Mouse (Mus musculus) myocyte (in vitro differentiated cells): ENCODE data around the gene 2010315B03Rik. TPM values are rescaled to one million over a fixed set of nuclear protein-coding genes. Genes with fewer than 3 reads are reported as not detected.

Experiments
- H3K27me3 ChIP-seq: one replicate; pipeline ENCODE4 v1.6.1; 2011; ENCODE audit not compliant: control insufficient read depth, insufficient read depth, insufficient read length
- H3K36me3 ChIP-seq: one replicate; pipeline ENCODE4 v1.6.1; 2011; ENCODE audit not compliant: control insufficient read depth, insufficient read depth
- H3K4me2 ChIP-seq: one replicate; pipeline ENCODE4 v1.6.1; 2011; ENCODE audit warnings: low read depth, control low read depth
- H3K4me3 ChIP-seq: one replicate; pipeline ENCODE4 v1.5.1; 2011; ENCODE audit warnings: mild to moderate bottlenecking, control low read depth, moderate library complexity
- H3K79me2 ChIP-seq: one replicate; pipeline ENCODE4 v1.6.1; 2011; ENCODE audit not compliant: control insufficient read depth, insufficient read depth
- H3ac ChIP-seq: one replicate; pipeline ENCODE4 v1.6.1; 2011; ENCODE audit not compliant: control insufficient read depth, insufficient read length
- CEBPB ChIP-seq: IDR thresholded peaks from 2 replicates; pipeline ENCODE4 v1.6.1; 2011; ENCODE audit warnings: mild to moderate bottlenecking, moderate library complexity; ENCODE audit not compliant: poor library complexity, insufficient read depth, severe bottlenecking
- E2F4 ChIP-seq: IDR thresholded peaks from one replicate; pipeline ENCODE4 v1.6.1; 2011; ENCODE audit warnings: mild to moderate bottlenecking, control low read depth, moderate library complexity; ENCODE audit not compliant: insufficient read depth
- MAX ChIP-seq: IDR thresholded peaks from one replicate; pipeline ENCODE4 v1.6.1; 2011; ENCODE audit warnings: low read depth, mild to moderate bottlenecking, control low read depth
- MYOD1 ChIP-seq, 3 experiments: IDR thresholded peaks; one replicate each; pipeline ENCODE4 v1.6.1; 2011; ENCODE audit warnings: control low read depth in 2 of 3, low read depth in 2 of 3, mild to moderate bottlenecking in 2 of 3, moderate library complexity in 1 of 3; ENCODE audit not compliant: insufficient read length in 2 of 3, control insufficient read depth in 1 of 3
- MYOG ChIP-seq, 3 experiments: IDR thresholded peaks; one replicate each; pipeline ENCODE4 v1.6.1; 2011; ENCODE audit warnings: control low read depth in 2 of 3, low read depth in 2 of 3, mild to moderate bottlenecking in 2 of 3; ENCODE audit not compliant: insufficient read length in 2 of 3, control insufficient read depth in 1 of 3, insufficient read depth in 1 of 3
- POLR2A ChIP-seq: IDR thresholded peaks from one replicate; pipeline ENCODE4 v1.6.1; 2011; ENCODE audit warnings: low read depth, mild to moderate bottlenecking, control low read depth, moderate library complexity; ENCODE audit not compliant: insufficient read length
- POLR2AphosphoS2 ChIP-seq: IDR thresholded peaks from one replicate; pipeline ENCODE4 v1.6.1; 2011; ENCODE audit warnings: low read depth, control low read depth; ENCODE audit not compliant: insufficient read length
- REST ChIP-seq: IDR thresholded peaks from one replicate; pipeline ENCODE4 v1.6.1; 2011; ENCODE audit warnings: mild to moderate bottlenecking, control low read depth, moderate library complexity; ENCODE audit not compliant: insufficient read depth, insufficient read length
- SRF ChIP-seq: IDR thresholded peaks from one replicate; pipeline ENCODE4 v1.6.1; 2011; ENCODE audit warnings: low read depth; ENCODE audit not compliant: control insufficient read depth, insufficient read length
- TCF12 ChIP-seq: IDR thresholded peaks from one replicate; pipeline ENCODE4 v1.6.1; 2011; ENCODE audit warnings: mild to moderate bottlenecking, control low read depth; ENCODE audit not compliant: poor library complexity, insufficient read depth, severe bottlenecking
- TCF3 ChIP-seq: IDR thresholded peaks from one replicate; pipeline ENCODE4 v1.6.1; 2011; ENCODE audit warnings: low read depth, control low read depth; ENCODE audit not compliant: insufficient read length
- USF1 ChIP-seq: IDR thresholded peaks from one replicate; pipeline ENCODE4 v1.6.1; 2011; ENCODE audit warnings: low read depth, mild to moderate bottlenecking, control low read depth, moderate library complexity
- polyA plus RNA-seq: library from polyadenylated mRNA; unstranded; fragments of >200 nt; fragmentation: generic; extraction: Trizol; gene quantifications from one replicate; pipeline ENCODE4 v1.2.1, GENCODE M21; 2012; ENCODE audit warnings: missing spikeins

The 2010315B03Rik gene
- polyA plus RNA-seq, 1 experiment, result 2.2 TPM

DNA sequence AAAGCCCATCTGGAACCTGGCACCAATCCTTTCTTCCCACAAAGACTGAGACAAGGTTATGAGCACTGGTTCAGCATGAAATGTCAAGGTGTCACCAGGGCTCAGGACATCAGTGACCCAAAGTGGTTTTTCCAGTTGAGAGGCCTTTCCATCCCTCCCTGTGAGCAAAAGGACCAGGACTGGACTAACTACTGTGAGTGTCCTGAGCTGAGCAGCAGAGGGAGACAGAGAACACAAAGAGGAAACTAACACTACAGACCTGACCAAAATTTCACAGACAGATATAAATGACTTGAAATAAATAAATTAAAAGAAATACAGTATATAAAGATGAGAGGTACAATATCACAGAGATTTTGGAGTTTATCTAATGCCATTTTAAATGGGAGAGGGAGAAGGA lies 61.1 kb downstream of the 2010315B03Rik start:
- H3K4me3 ChIP-seq, result no peak overlapping the region
- H3K79me2 ChIP-seq, result no peaks in the 10 kb centered on the region
- no peaks in the 10 kb centered on the region for H3K27me3 ChIP-seq
- H3ac ChIP-seq, result no peak overlapping the region
- no peaks in the 10 kb centered on the region for H3K36me3 ChIP-seq
- H3K4me2 ChIP-seq, result no peak overlapping the region
- no peak for TF ChIP-seq POLR2AphosphoS2
- no peak for TF ChIP-seq TCF12
- no peak for TF ChIP-seq USF1
- no peak for TF ChIP-seq MYOD1 (IDR thresholded peaks at IDR 0.05; ENCODE audit: control insufficient read depth in 1 of 3, insufficient read length in 2 of 3, low read depth in 2 of 3)
- TF ChIP-seq POLR2A, result no peak
- no peak for TF ChIP-seq MYOG (IDR thresholded peaks at IDR 0.05; ENCODE audit: control insufficient read depth in 1 of 3, insufficient read depth in 1 of 3, insufficient read length in 2 of 3, low read depth in 2 of 3)
- TF ChIP-seq REST, result no peak
- no peak for TF ChIP-seq CEBPB
- TF ChIP-seq TCF3, result no peak
- TF ChIP-seq SRF, result no peak
- no peak for TF ChIP-seq E2F4
- no peak for TF ChIP-seq MAX

Other genes with a start within 250 kb of the 2010315B03Rik start
- not detected for gene Ccr2, start 210.7 kb downstream of the 2010315B03Rik start, polyA plus RNA-seq
- not detected for gene Ccr5, start 191.2 kb downstream of the 2010315B03Rik start, polyA plus RNA-seq
- 171 TPM for gene Ppp2r3d, start 164.2 kb upstream of the 2010315B03Rik start, polyA plus RNA-seq
- not detected for gene Gm21836, start 181.1 kb upstream of the 2010315B03Rik start, polyA plus RNA-seq